Mouse (Mus musculus) liver, embryonic 18 days (tissue): ENCODE measurements around the gene H2-Q2. TPM values are rescaled to one million over a fixed set of nuclear protein-coding genes. Genes with fewer than 3 reads are reported as not detected.

Source experiments
- polyA plus RNA-seq: library from polyadenylated mRNA; depleted of rRNA; stranded (reverse); fragments of >200 nt; gene quantifications from 2 replicates; pipeline ENCODE4 v1.2.3, GENCODE M21; 2012; rRNA removed

Gene H2-Q2
- 2.3 and 3.8 TPM in 2 replicates for polyA plus RNA-seq

DNA sequence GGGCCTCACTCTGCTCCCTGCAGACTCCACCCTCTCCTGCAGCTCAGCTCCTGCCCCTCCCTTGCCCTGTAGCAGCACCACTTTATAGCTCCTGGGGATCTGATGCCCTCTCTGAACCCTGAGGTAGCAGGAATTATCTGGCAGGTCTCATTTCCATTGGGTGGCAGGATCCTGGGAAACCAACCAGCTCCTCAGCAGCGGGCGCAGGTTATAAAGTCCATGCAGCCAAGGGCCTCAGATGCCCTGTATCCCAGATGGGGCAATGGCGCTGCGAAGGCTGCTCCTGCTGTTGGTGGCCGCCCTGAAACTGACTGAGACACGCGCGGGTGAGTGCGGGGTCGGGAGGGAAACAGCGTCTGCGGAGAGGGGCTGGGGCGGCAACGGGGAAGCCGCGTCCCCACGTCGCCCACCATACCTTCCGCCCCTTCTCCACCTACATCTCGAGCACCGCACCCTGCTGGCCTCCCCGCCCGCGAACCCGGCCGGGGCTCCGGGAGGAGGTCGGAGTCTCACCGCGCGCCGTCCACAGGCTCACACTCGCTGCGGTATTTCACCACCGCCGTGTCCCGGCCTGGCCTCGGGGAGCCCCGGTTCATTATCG lies at the start of gene H2-Q2:
Gene H2-Q2 (plus strand): TSS at position 172 of the 601 bp plus-strand sequence.

DNA sequence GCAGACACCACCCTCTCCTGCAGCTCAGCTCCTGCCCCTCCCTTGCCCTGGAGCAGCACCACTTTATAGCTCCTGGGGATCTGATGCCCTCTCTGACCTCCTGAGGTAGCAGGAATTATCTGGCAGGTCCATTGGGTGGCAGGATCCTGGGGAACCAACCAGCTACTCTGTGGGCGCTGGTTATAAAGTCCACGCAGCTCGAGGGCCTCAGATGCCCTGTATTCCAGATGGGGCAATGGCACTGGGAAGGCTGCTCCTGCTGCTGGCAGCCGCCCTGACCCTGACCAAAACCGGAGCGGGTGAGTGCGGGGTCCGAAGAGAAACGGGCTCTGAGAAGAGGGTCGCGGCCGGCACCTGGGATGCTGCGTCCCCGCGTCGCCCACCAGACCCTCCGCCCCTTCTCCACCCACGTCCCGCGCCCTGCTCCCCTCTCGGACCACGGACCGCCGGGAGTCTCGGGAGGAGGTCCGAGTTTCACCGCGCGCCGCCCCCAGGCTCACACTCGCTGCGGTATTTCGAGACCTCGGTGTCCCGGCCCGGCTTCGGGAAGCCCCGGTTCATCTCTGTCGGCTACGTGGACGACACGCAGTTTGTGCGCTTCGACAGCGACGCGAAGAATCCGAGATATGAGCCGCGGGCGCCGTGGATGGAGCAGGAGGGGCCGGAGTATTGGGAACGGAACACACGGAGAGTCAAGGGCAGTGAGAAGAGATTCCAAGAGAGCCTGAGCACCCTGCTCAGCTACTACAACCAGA lies 21.5 kb upstream of the H2-Q2 start, which contains the start of gene H2-Q1:
Gene H2-Q1 (plus strand): TSS at position 79 of the 755 bp plus-strand sequence.

GRCm38 (mm10) chr17:35379369-35379728 lies 37.3 kb downstream of the H2-Q2 start, which contains the start of gene H2-Q4:
Gene H2-Q4, plus strand, starts transcription at chr17:35379617.

Other genes with a start within 250 kb of the H2-Q2 start
- gene Ly6g5c, start 234.0 kb upstream of the H2-Q2 start, polyA plus RNA-seq = not detected in 2 replicates
- 0.46 and 0.64 TPM in 2 replicates for gene Ly6g5b, start 226.8 kb upstream of the H2-Q2 start, polyA plus RNA-seq
- gene Gpank1, start 220.8 kb upstream of the H2-Q2 start, polyA plus RNA-seq = 8.0 and 8.7 TPM in 2 replicates
- gene Csnk2b, start 220.2 kb upstream of the H2-Q2 start, polyA plus RNA-seq = 84.1 and 85.2 TPM in 2 replicates
- 1.8 and 2.0 TPM in 2 replicates for gene D17H6S53E, start 215.9 kb upstream of the H2-Q2 start, polyA plus RNA-seq
- 464 and 524 TPM in 2 replicates for gene Apom, start 210.2 kb upstream of the H2-Q2 start, polyA plus RNA-seq
- gene Bag6, start 207.1 kb upstream of the H2-Q2 start, polyA plus RNA-seq = 37.8 and 48.6 TPM in 2 replicates
- gene Prrc2a, start 177.3 kb upstream of the H2-Q2 start, polyA plus RNA-seq = 42.6 and 57.5 TPM in 2 replicates
- 10.5 and 12.9 TPM in 2 replicates for gene Aif1, start 166.2 kb upstream of the H2-Q2 start, polyA plus RNA-seq
- gene Lst1, start 153.8 kb upstream of the H2-Q2 start, polyA plus RNA-seq = 69.9 and 71.0 TPM in 2 replicates
- gene Ltb, start 147.8 kb upstream of the H2-Q2 start, polyA plus RNA-seq = 5.2 and 5.9 TPM in 2 replicates
- gene Tnf, start 140.2 kb upstream of the H2-Q2 start, polyA plus RNA-seq = 1.4 TPM in 2 replicates
- 0.06 TPM in 1 of 2 replicates, not detected in the other for gene Lta, start 136.9 kb upstream of the H2-Q2 start, polyA plus RNA-seq
- gene Gm16181, start 121.4 kb upstream of the H2-Q2 start, polyA plus RNA-seq = 0.08 and 0.26 TPM in 2 replicates
- gene Atp6v1g2, start 108.6 kb upstream of the H2-Q2 start, polyA plus RNA-seq = 2.0 and 2.3 TPM in 2 replicates
- gene Nfkbil1, start 106.5 kb upstream of the H2-Q2 start, polyA plus RNA-seq = 5.1 and 5.4 TPM in 2 replicates
- 170 and 199 TPM in 2 replicates for gene Ddx39b, start 100.5 kb upstream of the H2-Q2 start, polyA plus RNA-seq
- gene H2-D1, start 79.5 kb upstream of the H2-Q2 start, polyA plus RNA-seq = 108 and 132 TPM in 2 replicates
- 0.06 TPM in 2 replicates for gene H2-Q1, start 21.8 kb upstream of the H2-Q2 start, polyA plus RNA-seq
- 18.2 and 23.7 TPM in 2 replicates for gene H2-Q4, start 37.4 kb downstream of the H2-Q2 start, polyA plus RNA-seq
- 10.0 and 14.3 TPM in 2 replicates for gene H2-Q6, start 82.6 kb downstream of the H2-Q2 start, polyA plus RNA-seq
- 10.8 and 12.6 TPM in 2 replicates for gene H2-Q7, start 96.9 kb downstream of the H2-Q2 start, polyA plus RNA-seq
- gene H2-Q10, start 127.8 kb downstream of the H2-Q2 start, polyA plus RNA-seq = 479 and 528 TPM in 2 replicates
- gene Pou5f1, start 163.8 kb downstream of the H2-Q2 start, polyA plus RNA-seq = not detected in 2 replicates
- gene Tcf19, start 174.6 kb downstream of the H2-Q2 start, polyA plus RNA-seq = 18.0 and 19.9 TPM in 2 replicates
- gene Cchcr1, start 174.9 kb downstream of the H2-Q2 start, polyA plus RNA-seq = 5.5 and 6.6 TPM in 2 replicates
- gene Psors1c2, start 191.0 kb downstream of the H2-Q2 start, polyA plus RNA-seq = 0.06 and 0.12 TPM in 2 replicates
- gene Cdsn, start 209.9 kb downstream of the H2-Q2 start, polyA plus RNA-seq = 0.01 TPM in 1 of 2 replicates, not detected in the other
- not detected in 2 replicates for gene 2300002M23Rik, start 225.2 kb downstream of the H2-Q2 start, polyA plus RNA-seq